Mouse (Mus musculus) right cerebral cortex, adult 18-20 months (tissue): ENCODE measurements around the gene Nxpe5.
A peak's percentile ranks its signal among the peaks of the same experiment; 100 is the strongest.

Experiments used
- DNase-seq: peaks from one replicate; pipeline ENCODE4 v3.0.0; 2022; ENCODE audit warnings: mixed read lengths

The Nxpe5 gene

GRCm38 (mm10) chr5:138279585-138280424 lies 54.1 kb downstream of the Nxpe5 start, which contains the start of the genes Gm43720, Gpc2 and Stag3:
Gene Gm43720, minus strand, starts transcription at chr5:138279958.
Gene Gpc2, minus strand, starts transcription at chr5:138280005.
Gene Stag3, plus strand, starts transcription at chr5:138280240.
- peak; percentile 77 for DNase-seq

GRCm38 (mm10) chr5:138280425-138280768 lies 54.7 kb downstream of the Nxpe5 start:
- DNase-seq = no peak

GRCm38 (mm10) chr5:138280829-138281228 lies 55.1 kb downstream of the Nxpe5 start:
- DNase-seq = no peak

DNA sequence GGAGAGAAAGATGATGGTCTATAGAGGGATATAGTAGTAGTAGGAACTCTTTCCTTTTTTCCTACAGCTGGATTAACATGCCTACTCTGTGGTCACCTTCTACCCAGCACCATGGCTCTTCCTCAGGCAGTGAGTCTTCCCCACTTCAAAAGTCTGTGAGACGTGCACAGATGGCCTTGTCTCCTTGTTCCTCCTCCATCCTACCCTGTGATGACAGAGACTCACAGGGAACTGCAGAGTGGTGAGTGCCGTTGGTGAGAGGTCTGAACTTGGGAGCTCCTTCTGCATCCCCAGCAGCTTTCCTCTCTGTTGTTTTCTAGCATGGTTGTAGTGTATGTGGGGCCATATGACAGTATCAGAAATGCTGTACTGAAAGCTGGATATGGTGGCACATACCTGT lies 56.1 kb downstream of the Nxpe5 start:
- DNase-seq = no peak

- DNase-seq = no peak
Observed at GRCm38 (mm10) chr5:138283540-138283939, 57.8 kb downstream of the Nxpe5 start.

DNA sequence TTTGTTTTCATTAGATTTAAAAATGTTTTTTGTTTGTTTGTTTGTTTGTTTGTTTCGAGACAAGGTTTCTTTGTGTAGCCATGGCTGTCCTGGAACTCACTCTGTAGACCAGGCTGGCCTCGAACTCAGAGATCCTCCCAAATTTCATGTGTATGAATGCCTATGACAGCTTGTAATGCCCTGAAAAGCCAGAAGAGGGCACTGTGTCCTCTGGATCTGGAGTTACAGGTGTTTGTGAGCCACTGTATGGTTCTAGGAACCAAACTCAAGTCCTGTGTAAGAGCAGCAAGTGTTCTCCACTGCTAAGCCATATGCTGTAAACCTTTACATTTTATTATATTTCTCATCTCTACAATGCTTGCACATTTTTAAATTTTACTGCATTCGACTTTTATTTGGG lies 62.2 kb downstream of the Nxpe5 start:
- no peak for DNase-seq

DNA sequence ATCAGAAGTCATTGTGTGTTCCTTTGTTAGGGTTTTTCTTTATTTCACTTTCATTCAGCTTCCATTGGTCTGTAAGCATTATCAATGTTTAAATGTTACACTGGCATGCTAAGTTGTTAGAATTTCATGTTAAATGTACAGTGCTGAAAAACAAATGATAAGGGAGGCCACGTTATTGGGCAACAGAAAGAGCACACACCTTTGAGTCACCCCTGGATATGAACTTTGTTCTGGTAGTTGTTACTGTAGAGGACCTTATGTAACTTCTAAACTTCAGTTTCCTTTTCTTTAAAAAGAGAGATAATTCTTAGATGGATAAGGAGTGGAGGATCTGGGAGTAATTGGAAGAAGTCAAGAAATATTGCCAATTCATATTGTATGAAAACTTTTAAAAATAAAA lies 65.9 kb downstream of the Nxpe5 start:
- DNase-seq = no peak

- no peak for DNase-seq
Observed at GRCm38 (mm10) chr5:138294158-138294557, 68.5 kb downstream of the Nxpe5 start.

DNA sequence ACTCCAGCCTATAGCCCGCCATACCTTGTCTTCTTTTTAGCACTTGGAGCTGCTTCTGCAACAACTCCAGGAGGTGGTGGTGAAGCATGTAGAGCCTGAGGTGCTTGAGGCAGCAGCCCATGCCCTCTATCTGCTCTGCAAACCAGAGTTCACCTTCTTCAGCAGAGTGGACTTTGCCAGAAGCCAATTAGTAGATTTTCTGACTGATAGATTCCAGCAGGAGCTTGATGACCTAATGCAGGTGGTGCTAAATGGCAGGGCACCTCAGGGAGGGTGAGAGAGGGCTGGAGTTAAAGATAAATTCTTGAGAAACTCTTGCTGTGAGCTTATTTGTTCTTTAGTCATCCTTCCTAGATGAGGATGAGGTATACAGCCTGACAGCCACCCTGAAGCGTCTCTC lies 73.9 kb downstream of the Nxpe5 start:
- DNase-seq = no peak
